Mouse (Mus musculus): ENCODE measurements around the gene 5330417H12Rik. TPM values are rescaled to one million over a fixed set of nuclear protein-coding genes. Genes with fewer than 3 reads are reported as not detected.

The 5330417H12Rik gene
- polyA plus RNA-seq, 1 experiment, result not detected

GRCm38 (mm10) chr7:107664063-107665056, 39.4 kb upstream of the 5330417H12Rik start:
- Histone ChIP-seq H3K79me3 (ENCODE audit: low read depth) (no peaks in the 10 kb centered on the region), H3K36me3 (ENCODE audit: control insufficient read depth, insufficient read depth) (no peaks in the 10 kb centered on the region), H3K4me3 (ENCODE audit: insufficient read depth, poor library complexity, severe bottlenecking) (no peak overlapping the region), H3ac (ENCODE audit: control insufficient read depth, insufficient read length, low read depth) (no peak overlapping the region), H3K79me2 (ENCODE audit: control insufficient read depth, insufficient read depth) (no peaks in the 10 kb centered on the region), H3K27me3 (ENCODE audit: control insufficient read depth, insufficient read depth, insufficient read length) (no peaks in the 10 kb centered on the region)
- TF ChIP-seq USF1 (IDR thresholded peaks at IDR 0.05; ENCODE audit: low read depth) (no peak), MAX (IDR thresholded peaks at IDR 0.05) (no peak), MYOG (IDR thresholded peaks at IDR 0.05; ENCODE audit: control insufficient read depth, extremely low read depth, insufficient read length) (no peak), MYOD1 (IDR thresholded peaks at IDR 0.05; ENCODE audit: control insufficient read depth, insufficient read length, low read depth) (no peak), FOSL1 (IDR thresholded peaks at IDR 0.05; ENCODE audit: insufficient read depth, low read length, poor library complexity, severe bottlenecking) (no peak), CEBPB (IDR thresholded peaks at IDR 0.05; ENCODE audit: low read depth) (no peak), CTCF (IDR thresholded peaks at IDR 0.05; ENCODE audit: control insufficient read depth, insufficient read depth, insufficient read length) (no peak)

GRCm38 (mm10) chr7:107663621-107664020, 38.7 kb upstream of the 5330417H12Rik start:
- no peaks in the 10 kb centered on the region for H3K79me2 ChIP-seq (ENCODE audit: control insufficient read depth, insufficient read depth)
- no peak overlapping the region for H3K4me3 ChIP-seq (ENCODE audit: insufficient read depth, poor library complexity, severe bottlenecking)
- TF ChIP-seq MAX (IDR thresholded peaks at IDR 0.05) (no peak), MYOD1 (IDR thresholded peaks at IDR 0.05; ENCODE audit: control insufficient read depth, insufficient read length, low read depth) (no peak), MYOG (IDR thresholded peaks at IDR 0.05; ENCODE audit: control insufficient read depth, extremely low read depth, insufficient read length) (no peak), CTCF (IDR thresholded peaks at IDR 0.05; ENCODE audit: control insufficient read depth, insufficient read depth, insufficient read length) (no peak), USF1 (IDR thresholded peaks at IDR 0.05; ENCODE audit: low read depth) (no peak), CEBPB (IDR thresholded peaks at IDR 0.05; ENCODE audit: low read depth) (no peak), FOSL1 (IDR thresholded peaks at IDR 0.05; ENCODE audit: insufficient read depth, low read length, poor library complexity, severe bottlenecking) (no peak)
- no peaks in the 10 kb centered on the region for H3K36me3 ChIP-seq (ENCODE audit: control insufficient read depth, insufficient read depth)
- H3K79me3 ChIP-seq (ENCODE audit: low read depth), result no peaks in the 10 kb centered on the region
- no peaks in the 10 kb centered on the region for H3K27me3 ChIP-seq (ENCODE audit: control insufficient read depth, insufficient read depth, insufficient read length)
- no peak overlapping the region for H3ac ChIP-seq (ENCODE audit: control insufficient read depth, insufficient read length, low read depth)

GRCm38 (mm10) chr7:107661843-107662281, 36.9 kb upstream of the 5330417H12Rik start:
- H3K79me2 ChIP-seq (ENCODE audit: control insufficient read depth, insufficient read depth), result no peaks in the 10 kb centered on the region
- no peak overlapping the region for H3K4me3 ChIP-seq (ENCODE audit: insufficient read depth, poor library complexity, severe bottlenecking)
- no peaks in the 10 kb centered on the region for H3K27me3 ChIP-seq (ENCODE audit: control insufficient read depth, insufficient read depth, insufficient read length)
- no peak overlapping the region for H3ac ChIP-seq (ENCODE audit: control insufficient read depth, insufficient read length, low read depth)
- H3K79me3 ChIP-seq (ENCODE audit: low read depth), result no peaks in the 10 kb centered on the region
- H3K36me3 ChIP-seq (ENCODE audit: control insufficient read depth, insufficient read depth), result no peaks in the 10 kb centered on the region
- TF ChIP-seq FOSL1 (IDR thresholded peaks at IDR 0.05; ENCODE audit: insufficient read depth, low read length, poor library complexity, severe bottlenecking), result no peak
- no peak for TF ChIP-seq USF1 (IDR thresholded peaks at IDR 0.05; ENCODE audit: low read depth)
- TF ChIP-seq CEBPB (IDR thresholded peaks at IDR 0.05; ENCODE audit: low read depth), result no peak
- no peak for TF ChIP-seq CTCF (IDR thresholded peaks at IDR 0.05; ENCODE audit: control insufficient read depth, insufficient read depth, insufficient read length)
- no peak for TF ChIP-seq MYOD1 (IDR thresholded peaks at IDR 0.05; ENCODE audit: control insufficient read depth, insufficient read length, low read depth)

- Histone ChIP-seq H3K79me2 (ENCODE audit: control insufficient read depth, insufficient read depth) (no peaks in the 10 kb centered on the region), H3K27me3 (ENCODE audit: control insufficient read depth, insufficient read depth, insufficient read length) (no peaks in the 10 kb centered on the region), H3K4me3 (ENCODE audit: insufficient read depth, poor library complexity, severe bottlenecking) (no peak overlapping the region), H3K79me3 (ENCODE audit: low read depth) (no peaks in the 10 kb centered on the region), H3ac (ENCODE audit: control insufficient read depth, insufficient read length, low read depth) (no peak overlapping the region), H3K36me3 (ENCODE audit: control insufficient read depth, insufficient read depth) (no peaks in the 10 kb centered on the region)
- TF ChIP-seq MAX (IDR thresholded peaks at IDR 0.05) (no peak), FOSL1 (IDR thresholded peaks at IDR 0.05; ENCODE audit: insufficient read depth, low read length, poor library complexity, severe bottlenecking) (no peak), MYOD1 (IDR thresholded peaks at IDR 0.05; ENCODE audit: control insufficient read depth, insufficient read length, low read depth) (no peak), CTCF (IDR thresholded peaks at IDR 0.05; ENCODE audit: control insufficient read depth, insufficient read depth, insufficient read length) (no peak), CEBPB (IDR thresholded peaks at IDR 0.05; ENCODE audit: low read depth) (no peak), MYOG (IDR thresholded peaks at IDR 0.05; ENCODE audit: control insufficient read depth, extremely low read depth, insufficient read length) (no peak), USF1 (IDR thresholded peaks at IDR 0.05; ENCODE audit: low read depth) (no peak)
These were observed 36.4 kb upstream of the 5330417H12Rik start for GRCm38 (mm10) chr7:107661189-107661842.

- Histone ChIP-seq H3K27me3 (ENCODE audit: control insufficient read depth, insufficient read depth, insufficient read length) (no peaks in the 10 kb centered on the region), H3K79me3 (ENCODE audit: low read depth) (no peaks in the 10 kb centered on the region), H3K4me3 (ENCODE audit: insufficient read depth, poor library complexity, severe bottlenecking) (no peak overlapping the region), H3ac (ENCODE audit: control insufficient read depth, insufficient read length, low read depth) (no peak overlapping the region), H3K36me3 (ENCODE audit: control insufficient read depth, insufficient read depth) (no peaks in the 10 kb centered on the region), H3K79me2 (ENCODE audit: control insufficient read depth, insufficient read depth) (no peaks in the 10 kb centered on the region)
- TF ChIP-seq CTCF (IDR thresholded peaks at IDR 0.05; ENCODE audit: control insufficient read depth, insufficient read depth, insufficient read length) (no peak), CEBPB (IDR thresholded peaks at IDR 0.05; ENCODE audit: low read depth) (no peak), MYOG (IDR thresholded peaks at IDR 0.05; ENCODE audit: control insufficient read depth, extremely low read depth, insufficient read length) (no peak), MAX (IDR thresholded peaks at IDR 0.05) (no peak), USF1 (IDR thresholded peaks at IDR 0.05; ENCODE audit: low read depth) (no peak), MYOD1 (IDR thresholded peaks at IDR 0.05; ENCODE audit: control insufficient read depth, insufficient read length, low read depth) (no peak)
These were observed 34.4 kb upstream of the 5330417H12Rik start for GRCm38 (mm10) chr7:107659186-107659918.
